Mouse (Mus musculus) spleen, adult 18-20 months (tissue): ENCODE results near the gene Masp2.

ENCODE experiments used
- DNase-seq, 2 experiments: peaks; one replicate each; pipeline ENCODE4 v3.0.0; 2022; ENCODE audit warnings: mixed read lengths in 2 of 2

Gene Masp2

DNA sequence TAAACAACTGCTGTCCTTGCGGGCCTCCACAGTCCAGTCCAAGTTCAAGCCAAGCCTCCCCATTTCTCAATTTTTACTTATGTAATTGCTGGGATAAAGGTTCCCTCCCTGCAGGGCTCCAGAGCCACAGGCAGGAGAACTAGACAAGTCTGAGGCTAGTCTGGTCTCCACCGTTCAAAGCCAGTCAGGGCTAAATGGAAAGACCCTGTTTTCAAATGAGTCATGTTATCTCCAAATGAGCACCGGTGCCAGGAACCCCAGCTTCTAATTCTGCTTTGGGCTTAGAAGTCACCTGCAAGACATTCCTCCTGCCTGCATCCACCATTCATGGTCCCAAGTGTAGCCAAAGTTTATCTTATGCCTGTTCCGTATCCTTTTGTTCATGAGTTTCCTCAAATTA is 483 bp upstream of the Masp2 start:
- DNase-seq, result no peak

DNA sequence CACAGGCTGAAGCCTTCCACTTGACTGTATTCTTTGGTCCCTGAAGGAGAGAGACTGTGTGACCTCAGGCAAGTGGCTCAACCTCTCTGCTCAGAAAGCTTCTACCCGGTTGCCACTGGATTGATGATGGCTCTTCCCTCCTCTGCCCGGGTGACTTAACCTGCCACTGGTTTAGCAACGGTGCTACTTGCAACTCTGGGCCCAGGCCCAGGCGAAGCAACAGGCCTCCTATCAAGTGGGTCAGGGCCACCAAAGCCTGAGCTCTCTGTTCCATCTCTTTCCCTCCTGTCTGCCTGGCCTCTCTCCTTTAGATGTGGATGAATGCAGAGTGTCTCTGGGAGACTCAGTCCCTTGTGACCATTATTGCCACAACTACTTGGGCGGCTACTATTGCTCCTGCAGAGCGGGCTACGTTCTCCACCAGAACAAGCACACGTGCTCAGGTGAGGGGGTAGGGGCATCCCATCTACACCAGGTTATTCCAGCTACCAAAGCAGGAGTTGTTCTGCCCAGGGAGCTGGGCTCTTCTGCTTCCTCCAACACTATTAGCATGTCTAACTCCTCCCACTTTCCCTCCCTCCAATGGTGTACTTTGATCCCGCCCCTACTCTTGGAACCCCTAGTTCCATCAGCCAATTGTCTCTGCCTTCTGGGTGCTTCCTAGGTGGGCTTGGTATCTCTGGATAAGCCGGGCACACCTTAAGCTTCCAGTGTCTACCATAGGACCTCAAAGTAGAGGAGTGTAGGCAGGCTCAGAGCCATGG is 1.2 kb downstream of the Masp2 start:
- DNase-seq, result no peak

GRCm38 (mm10) chr4:148604141-148604540 is 1.8 kb downstream of the Masp2 start:
- DNase-seq, result no peak

GRCm38 (mm10) chr4:148604541-148605165 is 2.3 kb downstream of the Masp2 start:
- DNase-seq, result peak; percentile 43 to 64

GRCm38 (mm10) chr4:148607758-148608157 is 5.4 kb downstream of the Masp2 start:
- DNase-seq, result peak; percentile 54 to 79

DNA sequence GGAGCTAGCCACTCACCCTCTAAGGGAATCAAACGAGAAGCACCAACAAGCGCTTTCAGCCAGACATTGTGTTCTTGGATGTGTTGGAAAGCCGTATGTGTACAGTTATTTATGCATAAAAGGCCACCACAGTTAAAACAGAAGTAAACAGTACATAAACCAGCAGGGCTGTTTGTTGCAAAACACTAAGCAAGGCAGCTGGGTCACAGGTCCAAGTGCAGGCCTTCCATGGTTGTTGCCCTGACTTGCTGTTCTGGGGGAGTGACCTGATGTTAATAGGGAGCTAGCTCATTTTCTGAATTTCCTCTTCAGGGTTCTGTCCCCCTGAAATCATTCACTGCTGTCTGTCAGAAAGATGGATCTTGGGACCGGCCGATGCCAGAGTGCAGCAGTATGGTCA is 7.5 kb downstream of the Masp2 start:
- no peak for DNase-seq

DNA sequence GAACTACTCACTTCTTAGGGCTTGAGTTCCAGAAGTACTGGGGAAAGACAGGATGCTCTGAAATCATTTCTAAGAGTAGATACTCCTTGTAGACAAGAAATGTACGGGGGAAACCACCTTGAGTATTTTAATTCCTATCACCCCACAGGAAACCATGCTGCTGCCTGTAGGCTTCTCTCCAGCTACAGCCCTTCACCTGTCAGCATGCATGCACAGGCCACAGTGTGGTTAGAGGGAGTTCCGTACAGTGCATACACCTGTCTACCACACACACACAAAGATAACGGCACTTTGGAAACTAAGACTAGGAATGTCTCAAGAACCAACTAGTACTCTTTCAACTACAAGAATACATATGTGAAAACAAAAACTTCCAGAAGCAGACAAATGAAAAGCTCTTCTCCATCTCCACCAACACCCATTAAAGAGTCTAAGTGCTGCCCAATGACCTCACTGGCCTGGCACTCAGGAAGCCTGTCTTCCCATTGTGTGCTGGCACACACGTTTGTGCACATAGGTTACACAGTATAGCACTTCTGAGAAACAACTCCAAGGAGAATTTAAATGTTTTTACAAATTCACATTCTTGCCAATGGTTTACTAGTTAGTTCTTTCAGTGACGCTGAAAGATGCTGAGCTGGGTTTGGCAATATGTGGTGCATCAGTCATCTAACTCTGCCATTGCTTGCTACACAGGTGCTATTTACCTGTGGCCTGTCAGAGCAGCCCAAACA is 8.4 kb downstream of the Masp2 start:
- DNase-seq, result no peak

DNA sequence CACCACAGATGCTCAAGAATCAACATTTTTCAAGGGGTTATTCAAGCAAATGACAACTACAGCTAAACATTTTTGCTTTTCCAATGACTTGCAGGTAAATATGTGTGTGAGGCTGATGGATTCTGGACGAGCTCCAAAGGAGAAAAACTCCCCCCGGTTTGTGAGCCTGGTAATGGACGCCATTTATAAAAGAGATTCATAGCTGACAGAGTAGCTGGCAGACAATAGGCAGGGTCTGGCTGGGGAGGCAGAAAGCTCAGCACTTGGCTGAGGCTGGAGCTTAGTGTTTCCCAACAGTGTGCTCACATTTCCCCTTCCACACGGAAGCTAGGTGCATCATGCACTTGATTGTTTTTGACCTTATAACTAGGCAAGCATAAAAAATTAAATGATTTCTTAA is 10.2 kb downstream of the Masp2 start:
- no peak for DNase-seq

DNA sequence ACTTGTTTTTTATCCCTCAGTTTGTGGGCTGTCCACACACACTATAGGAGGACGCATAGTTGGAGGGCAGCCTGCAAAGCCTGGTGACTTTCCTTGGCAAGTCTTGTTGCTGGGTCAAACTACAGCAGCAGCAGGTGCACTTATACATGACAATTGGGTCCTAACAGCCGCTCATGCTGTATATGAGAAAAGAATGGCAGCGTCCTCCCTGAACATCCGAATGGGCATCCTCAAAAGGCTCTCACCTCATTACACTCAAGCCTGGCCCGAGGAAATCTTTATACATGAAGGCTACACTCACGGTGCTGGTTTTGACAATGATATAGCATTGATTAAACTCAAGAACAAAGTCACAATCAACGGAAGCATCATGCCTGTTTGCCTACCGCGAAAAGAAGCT is 11.4 kb downstream of the Masp2 start:
- no peak for DNase-seq

DNA sequence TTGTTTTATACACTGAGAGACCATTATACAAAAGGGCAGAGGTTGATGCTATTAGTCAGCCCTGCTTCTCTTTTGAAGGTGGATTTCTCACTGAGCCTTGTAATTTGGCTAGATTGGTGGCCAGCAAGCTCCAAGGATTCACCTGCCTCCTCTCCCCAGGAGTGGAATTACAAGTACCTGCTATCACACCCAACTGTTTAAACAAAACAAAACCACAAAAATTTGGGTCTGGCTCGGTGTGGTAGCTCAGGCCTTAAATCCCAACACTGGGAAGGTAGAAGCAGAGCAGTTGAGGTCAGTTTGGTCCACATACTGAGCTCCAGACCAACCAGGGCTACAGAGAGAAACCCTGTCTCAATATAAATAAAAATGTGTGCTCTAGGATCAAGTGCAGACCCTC is 17.5 kb downstream of the Masp2 start:
- DNase-seq, result no peak

- no peak for DNase-seq
Measured at GRCm38 (mm10) chr4:148620718-148621117, 18.4 kb downstream of the Masp2 start.

GRCm38 (mm10) chr4:148622485-148622884 is 20.1 kb downstream of the Masp2 start:
- no peak for DNase-seq

- DNase-seq, result no peak
Measured at GRCm38 (mm10) chr4:148623609-148624008, 21.3 kb downstream of the Masp2 start.

DNA sequence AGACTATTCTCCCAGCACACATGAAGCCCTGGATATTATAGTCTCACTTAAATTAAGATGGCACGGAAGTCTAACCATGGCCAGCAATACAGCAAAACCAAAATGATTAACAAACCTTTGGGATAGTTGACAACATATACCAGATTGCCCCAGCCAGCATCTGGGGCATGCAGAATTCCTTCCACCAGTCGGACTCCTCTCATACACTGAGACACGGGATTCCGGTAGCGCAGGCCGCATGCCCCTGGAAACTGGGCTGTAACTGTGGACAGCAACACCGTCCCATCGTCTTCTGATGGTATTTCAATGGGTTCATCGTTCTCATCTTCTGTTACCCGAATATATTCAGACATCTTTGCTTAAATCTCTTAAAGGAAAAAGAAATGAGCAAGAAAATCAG is 22.7 kb downstream of the Masp2 start:
- no peak for DNase-seq

DNA sequence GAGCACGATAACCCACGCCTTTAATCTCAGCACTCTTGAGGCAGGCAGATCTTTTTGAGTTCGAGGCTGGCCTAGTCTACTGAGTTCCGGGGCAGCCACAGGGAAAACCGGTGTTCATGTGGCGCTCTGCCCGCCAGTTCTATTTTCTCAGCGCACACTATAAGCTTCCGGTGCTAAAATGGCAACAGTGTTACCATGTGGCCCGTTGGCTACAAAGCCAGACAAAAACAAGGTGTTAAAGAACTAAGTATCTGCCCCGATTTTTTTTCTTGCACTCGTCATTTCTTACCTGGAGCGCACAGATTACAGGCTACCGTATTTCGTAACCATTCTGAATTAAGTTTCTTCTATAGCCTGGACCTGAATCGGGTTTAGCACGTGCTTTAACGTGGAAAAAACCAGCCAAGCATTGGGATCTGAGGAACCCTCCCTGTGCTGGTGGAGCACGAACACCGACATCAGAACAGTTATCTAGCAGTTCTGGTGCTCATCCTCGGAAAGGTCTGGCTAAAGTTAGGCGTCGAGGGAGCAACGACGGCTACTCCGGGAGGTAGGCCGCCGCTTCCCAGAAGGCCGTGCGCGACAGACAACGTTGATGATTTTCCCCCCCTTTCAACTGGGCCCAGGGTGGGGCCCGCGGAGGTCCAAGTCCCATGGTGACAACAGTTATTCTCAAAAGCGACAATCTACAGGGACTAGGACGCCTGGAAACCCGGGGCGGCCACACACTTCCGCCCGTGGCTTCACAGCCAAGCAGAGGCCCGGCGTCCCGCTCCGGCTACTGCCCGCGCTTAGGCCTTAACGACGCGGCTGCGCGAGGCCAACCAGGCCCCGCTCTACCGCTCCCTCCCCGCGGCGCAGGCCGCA is 23.6 kb downstream of the Masp2 start:
- DNase-seq, result no peak

DNA sequence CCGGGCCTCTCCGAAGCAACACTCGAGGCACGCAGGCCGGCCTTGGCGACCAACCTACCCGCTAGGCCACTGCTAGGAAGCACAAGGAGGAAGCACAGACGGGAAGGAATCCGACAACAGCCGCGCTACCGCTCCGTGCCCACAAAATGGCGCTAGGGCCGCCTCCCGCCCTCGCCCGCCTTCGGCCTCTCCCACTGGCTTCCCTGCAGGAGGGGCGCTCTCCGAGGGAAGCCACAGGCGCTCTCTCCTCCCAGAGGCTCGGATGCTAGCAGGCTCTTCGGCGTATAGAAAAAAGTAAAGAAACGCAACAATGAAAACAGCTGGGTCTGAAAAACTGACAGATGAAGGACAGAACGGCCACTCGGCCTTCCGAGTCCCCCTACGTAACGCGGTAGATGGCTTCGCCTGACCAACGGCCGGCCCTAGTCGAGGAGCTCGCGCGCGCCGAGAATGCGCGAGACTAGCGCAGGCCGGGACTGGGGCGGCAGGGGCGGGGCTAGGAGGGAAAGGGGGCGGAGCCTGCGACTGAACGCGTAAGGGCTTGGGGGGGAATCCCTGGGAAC is 24.4 kb downstream of the Masp2 start, which contains the start of gene Tardbp:
Gene Tardbp (minus strand): TSS at position 397 of the 563 bp plus-strand sequence.
- peak; percentile 96 to 98 for DNase-seq

- no peak for DNase-seq
Measured at GRCm38 (mm10) chr4:148627246-148627645, 24.9 kb downstream of the Masp2 start.

DNA sequence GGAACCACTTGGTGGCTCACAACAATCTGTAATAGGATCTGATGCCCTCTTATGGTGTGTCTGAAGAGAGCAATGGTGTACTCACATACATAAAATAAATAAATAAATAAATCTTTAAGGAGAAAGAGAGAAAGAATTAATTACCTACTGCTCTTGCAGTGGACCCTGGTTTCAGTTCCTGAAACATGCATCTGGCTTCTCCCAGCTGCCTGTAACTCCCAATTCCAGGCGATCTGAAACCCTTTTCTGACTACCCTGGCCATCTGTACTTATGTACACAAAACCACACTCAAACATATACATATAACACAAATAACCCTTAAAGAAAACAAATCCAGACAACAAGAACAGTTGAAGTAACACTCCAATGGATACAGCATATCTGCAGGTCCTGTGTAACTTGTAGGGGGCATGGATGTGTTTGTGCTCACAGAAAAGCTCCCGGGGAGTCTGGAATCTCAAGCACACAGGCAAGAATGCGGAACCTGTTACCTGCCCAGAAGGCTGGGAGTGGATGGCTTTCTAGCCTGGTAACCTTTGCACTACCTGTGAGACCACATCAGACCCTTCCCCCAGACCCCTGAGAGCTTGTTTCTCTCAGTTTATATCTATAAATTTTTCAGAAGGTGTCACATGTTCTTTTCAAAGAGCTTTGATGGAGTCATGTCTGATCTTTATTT is 29.8 kb downstream of the Masp2 start:
- no peak for DNase-seq

- no peak for DNase-seq
Measured at GRCm38 (mm10) chr4:148633395-148634061, 31.2 kb downstream of the Masp2 start.

- DNase-seq, result no peak
Measured at GRCm38 (mm10) chr4:148635309-148635708, 33.0 kb downstream of the Masp2 start.

DNA sequence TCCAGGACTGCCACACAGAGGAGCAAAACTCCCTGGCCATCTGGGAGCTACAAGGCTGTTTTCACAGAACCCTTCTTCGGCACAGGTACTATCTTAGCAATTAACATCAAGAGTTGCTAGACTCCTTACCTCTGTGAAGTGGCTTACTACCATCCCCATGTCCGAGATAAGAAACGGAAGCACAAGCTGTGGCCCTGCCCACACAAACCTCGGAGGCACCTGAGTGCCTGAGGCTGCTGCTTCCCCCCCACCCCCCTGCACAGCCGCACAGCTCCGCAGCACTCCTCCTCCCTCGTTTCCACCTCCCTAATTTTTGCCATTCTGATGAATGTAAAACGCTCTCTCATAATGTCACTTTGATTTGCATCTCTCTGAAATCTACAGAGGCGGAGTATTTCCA is 35.9 kb downstream of the Masp2 start:
- DNase-seq, result no peak
